Comparison of ENCODE assay signal across 7 mouse cellular contexts in the genomic region with DNA sequence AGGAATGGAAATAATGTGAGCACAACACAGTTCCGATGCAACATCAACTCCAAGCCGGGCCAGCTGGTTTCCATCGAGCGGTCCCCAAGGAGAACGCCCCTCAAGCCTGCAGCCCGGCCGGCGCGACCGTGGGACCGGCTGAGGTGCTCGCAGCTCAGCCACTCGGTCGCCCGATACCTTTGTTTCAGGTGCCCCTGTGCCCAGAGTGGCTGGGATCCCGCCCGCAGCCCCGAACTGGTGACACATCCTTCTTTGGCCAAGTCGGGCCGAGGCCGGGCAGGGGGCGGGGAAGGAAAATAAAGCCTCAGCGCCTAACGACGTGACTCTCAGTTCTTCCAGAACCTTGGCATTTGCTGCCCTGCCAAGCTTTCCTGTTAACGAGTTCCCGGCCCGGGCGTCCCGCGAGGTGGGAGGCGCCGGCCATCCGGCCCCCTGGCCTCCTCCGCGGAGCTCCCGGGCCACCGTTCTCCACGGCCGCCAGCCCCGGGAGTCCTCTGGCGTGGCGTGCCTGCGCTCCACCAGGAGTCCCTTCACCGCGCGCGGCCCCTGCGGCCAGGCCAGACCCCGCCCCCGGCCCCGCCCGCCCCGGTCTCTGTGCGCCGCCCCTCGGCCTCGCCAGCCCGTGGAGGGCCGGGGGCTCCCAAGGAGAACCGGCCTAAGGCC. TPM values are rescaled to one million over a fixed set of nuclear protein-coding genes. Genes with fewer than 3 reads are reported as not detected.
DNase-seq lines count a peak whose midpoint lies in the region; ATAC-seq and TF ChIP-seq lines count a peak whose summit lies in the region.

No protein-coding gene starts in this region.

- no peaks in the 10 kb centered on the region for H3K36me3 ChIP-seq in ES-Bruce4 (ENCODE audit: control insufficient read depth, insufficient read depth, low read length, poor library complexity, severe bottlenecking)
- H3K36me3 ChIP-seq in kidney, embryonic 15.5 days: no peaks in the 10 kb centered on the region
- no peaks in the 10 kb centered on the region for H3K36me3 ChIP-seq in lung, embryonic 15.5 days

- peak overlapping the region; percentile 97 for H3K9ac ChIP-seq in ES-Bruce4 (ENCODE audit: low read depth, poor library complexity, severe bottlenecking)
- peak overlapping the region; percentile 87 for H3K9ac ChIP-seq in kidney, embryonic 15.5 days
- H3K9ac ChIP-seq in lung, embryonic 15.5 days: peak overlapping the region; percentile 86

- WGBS in kidney, embryonic 15.5 days: under 1% methylated on average over 52 of the region's 61 CpGs
- under 1% methylated on average over 46 of the region's 61 CpGs for WGBS in lung, embryonic 15.5 days

- no peak overlapping the region for H3K27ac ChIP-seq in ES-Bruce4 (ENCODE audit: insufficient read depth, low read length)
- H3K27ac ChIP-seq in kidney, embryonic 15.5 days: peak overlapping the region; percentile 98
- peak overlapping the region; percentile 98 for H3K27ac ChIP-seq in lung, embryonic 15.5 days

- DNase-seq in WW6 (ENCODE audit: low read depth, low spot score): peak; percentile 45
- peak; percentile 39 for DNase-seq in embryo, embryonic 11.5 days (ENCODE audit: low read depth, low spot score)

- peak overlapping the region; percentile 70 for H3K4me2 ChIP-seq in kidney, embryonic 15.5 days
- H3K4me2 ChIP-seq in lung, embryonic 15.5 days: peak overlapping the region; percentile 61

- peaks cover 2% of the 10 kb centered on the region for H3K27me3 ChIP-seq in ES-Bruce4 (ENCODE audit: control insufficient read depth, insufficient read depth, low read length, poor library complexity, severe bottlenecking)
- no peaks in the 10 kb centered on the region for H3K27me3 ChIP-seq in kidney, embryonic 15.5 days
- no peaks in the 10 kb centered on the region for H3K27me3 ChIP-seq in lung, embryonic 15.5 days

- H3K9me3 ChIP-seq in ES-Bruce4 (replicated peaks; ENCODE audit: control insufficient read depth, insufficient read depth, low read length, poor library complexity, severe bottlenecking): no peaks in the 10 kb centered on the region
- H3K9me3 ChIP-seq in kidney, embryonic 15.5 days (replicated peaks): no peaks in the 10 kb centered on the region
- no peaks in the 10 kb centered on the region for H3K9me3 ChIP-seq in lung, embryonic 15.5 days

- no peaks in the 10 kb centered on the region for H3K4me1 ChIP-seq in ES-Bruce4 (ENCODE audit: control insufficient read depth, insufficient read depth, low read length)
- H3K4me1 ChIP-seq in kidney, embryonic 15.5 days: peaks cover 27% of the 10 kb centered on the region
- peaks cover 16% of the 10 kb centered on the region; the same call in 1 of the 2 replicates for H3K4me1 ChIP-seq in lung, embryonic 15.5 days

- no peak for TF ChIP-seq POLR2A in ES-Bruce4 (IDR thresholded peaks at IDR 0.05; ENCODE audit: insufficient read depth, low read length)

- TF ChIP-seq EP300 in ES-Bruce4 (IDR thresholded peaks at IDR 0.05; ENCODE audit: insufficient read depth, low read depth, low read length): no peak

- TF ChIP-seq CTCF in ES-Bruce4 (IDR thresholded peaks at IDR 0.05; ENCODE audit: low read depth, low read length): no peak

- ATAC-seq in granulocyte monocyte progenitor cell, adult 5-6 weeks (replicated peaks; ENCODE audit: poor library complexity, severe bottlenecking): peak; percentile 76
- ATAC-seq in kidney, embryonic 15.5 days (replicated peaks; ENCODE audit: low FRiP score): peak; percentile 98
- peak; percentile 97 for ATAC-seq in lung, embryonic 15.5 days (ENCODE audit: borderline replicate concordance, extremely low read depth, low FRiP score, low TSS enrichment)
- ATAC-seq in neutrophil, adult 5-6 weeks (ENCODE audit: extremely low read depth, insufficient number of reproducible peaks, low FRiP score, poor library complexity, severe bottlenecking): peak; percentile 20; the same call in 1 of the 2 replicates

- peak overlapping the region; percentile 88 for H3K4me3 ChIP-seq in ES-Bruce4 (ENCODE audit: low read depth, low read length)
- H3K4me3 ChIP-seq in kidney, embryonic 15.5 days (replicated peaks): peak overlapping the region; percentile 89
- H3K4me3 ChIP-seq in lung, embryonic 15.5 days: peak overlapping the region; percentile 62

RNA-seq across cellular contexts. Expression of gene Ppp2r3a, which starts 0.5 kb away (rescaled TPM):
- 7.9 and 14.3 TPM in 2 replicates for polyA plus RNA-seq in ES-Bruce4 (2011; ENCODE audit: insufficient read depth, insufficient read length, low read depth, missing spikeins)
- 14.8 and 16.3 TPM in 2 replicates for total RNA-seq in granulocyte monocyte progenitor cell, adult 5-6 weeks (2014; fragmentation: Nextera tagmentation)
- 5.5 and 10.0 TPM in 2 replicates for total RNA-seq in granulocyte monocyte progenitor cell, adult 5-6 weeks (2017)
- polyA plus RNA-seq in kidney, embryonic 15.5 days (2015; fragmentation: Nextera tagmentation; extraction: Ambion mirVana): 16.4 and 17.5 TPM in 2 replicates
- polyA plus RNA-seq in lung, embryonic 15.5 days (2015; fragmentation: Nextera tagmentation; extraction: Ambion mirVana): 11.0 and 12.2 TPM in 2 replicates
- 1.8 and 3.6 TPM in 2 replicates for total RNA-seq in neutrophil, adult 5-6 weeks (2017)

Comparison
In these comparisons a context has a peak if more than half of its experiments do, and no peak if none do; other contexts are left out.
1. ATAC-seq: peak in every context shown above with its lines; median percentile 98 in kidney, embryonic 15.5 days; 97 in lung, embryonic 15.5 days; 76 in granulocyte monocyte progenitor cell, adult 5-6 weeks; 20 in neutrophil, adult 5-6 weeks.